Mouse (Mus musculus) ES-Bruce4 (cell line): ENCODE measurements around the gene Map3k3.

ENCODE experiments used
- CTCF ChIP-seq: IDR thresholded peaks from one replicate; pipeline ENCODE4 v1.8.1; 2011; ENCODE audit warnings: low read depth, low read length
- POLR2A ChIP-seq: IDR thresholded peaks from one replicate; pipeline ENCODE4 v1.8.1; 2011; ENCODE audit warnings: low read length; ENCODE audit not compliant: insufficient read depth

DNA sequence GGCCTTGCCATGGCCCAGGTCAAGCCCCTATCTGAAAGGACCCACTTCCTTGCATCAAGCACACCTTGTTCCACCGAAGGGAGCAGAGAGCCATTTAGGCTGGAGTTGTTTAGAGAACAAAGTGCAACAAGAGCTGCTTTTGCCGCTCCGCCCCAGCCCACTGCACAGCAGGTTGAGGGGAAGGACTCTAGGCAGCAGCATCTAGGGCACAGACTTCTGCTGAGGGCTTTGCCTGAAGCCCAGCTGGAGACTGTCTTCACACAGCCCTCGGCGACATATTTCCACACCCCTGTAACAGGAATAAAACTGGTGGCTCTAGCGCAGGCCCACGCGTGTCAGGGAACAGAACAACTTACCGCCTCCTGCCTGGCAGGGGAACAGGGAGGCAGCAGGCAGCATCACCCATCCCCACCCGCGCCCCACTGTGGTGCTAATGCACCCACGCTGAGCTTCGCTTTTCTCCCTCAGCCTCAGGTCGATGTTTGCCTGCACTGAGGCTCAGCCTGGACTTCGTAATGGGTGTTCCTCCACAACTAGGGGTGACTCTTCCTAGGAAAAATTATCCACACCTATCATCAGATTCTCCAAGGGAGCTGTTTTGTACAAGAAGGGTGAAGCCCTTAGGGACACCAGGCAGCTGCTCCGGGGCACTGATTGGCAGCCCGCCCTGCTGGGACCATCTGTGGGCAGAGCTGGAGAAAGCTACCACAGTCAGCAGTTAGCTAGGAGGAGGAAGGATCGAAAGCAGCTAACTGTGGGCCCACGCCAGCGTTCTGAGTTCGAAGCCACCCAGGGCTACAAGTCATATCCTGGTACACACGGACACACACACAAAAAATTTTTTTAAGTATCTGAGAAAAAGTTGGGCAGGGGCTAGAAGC, 76.7 kb downstream of the Map3k3 start, which contains the start of the genes Gm10840 and Limd2:
- TF ChIP-seq CTCF (no peak), POLR2A (no peak)
